In the genomic region with DNA sequence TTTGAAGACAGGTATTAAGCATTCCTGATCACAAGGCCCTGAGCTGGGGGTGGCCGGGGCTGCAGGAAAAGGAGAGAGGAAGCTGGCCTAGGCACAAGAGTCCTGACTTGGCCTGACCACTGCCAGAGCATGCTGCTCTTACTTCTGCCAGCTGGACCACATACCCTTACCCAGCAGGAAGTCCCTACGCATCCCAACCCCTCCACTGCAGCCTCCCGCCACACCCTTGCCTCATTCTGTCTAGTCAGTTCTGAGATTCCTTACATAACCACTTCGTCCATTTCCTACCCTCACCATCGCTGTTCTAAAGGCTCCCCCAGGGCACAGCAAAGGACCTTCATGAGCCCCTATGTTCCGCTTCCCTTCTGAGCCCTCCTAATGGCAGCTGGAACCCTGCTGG, we compare ENCODE assay signal across 24 mouse cellular contexts. TPM values are rescaled to one million over a fixed set of nuclear protein-coding genes. Genes with fewer than 3 reads are reported as not detected.
DNase-seq lines count a peak whose midpoint lies in the region; ATAC-seq lines count a peak whose summit lies in the region.
"Had no signal": no experiment of that assay in that cellular context is flagged by ENCODE, and none has a peak within 500 bp of the region (broad histone marks: within the 10 kb centered on the region; RNA-seq: fewer than 3 reads in every experiment).

No protein-coding gene starts in this region.

- no peaks in the 10 kb centered on the region for H3K36me3 ChIP-seq in embryonic facial prominence, embryonic 13.5 days
- H3K36me3 ChIP-seq in embryonic facial prominence, embryonic 10.5 days (replicated peaks) = no peaks in the 10 kb centered on the region
- H3K36me3 ChIP-seq: forebrain, embryonic 10.5 days; hindbrain, embryonic 15.5 days; intestine, embryonic 15.5 days; limb, embryonic 10.5 days; midbrain, embryonic 12.5 days had no signal

- no peak for DNase-seq in embryonic facial prominence, embryonic 10.5 days (ENCODE audit: low spot score)
- peak; percentile 69 for DNase-seq in cerebellum, adult 9-10 months
- no peak for DNase-seq in embryo, embryonic 11 days
- DNase-seq in heart, postnatal 4 days = no peak
- DNase-seq: gastrocnemius, postnatal 14 days; heart, adult 2 months; kidney, adult 8-10 months; kidney, postnatal 14 days; lung, adult 2 months; lung, postnatal 14 days had no signal

- 68% methylated on average over 6 of the region's 6 CpGs for WGBS in embryonic facial prominence, embryonic 13.5 days
- 66% methylated on average over 6 of the region's 6 CpGs for WGBS in embryonic facial prominence, embryonic 10.5 days

- H3K9me3 ChIP-seq in embryonic facial prominence, embryonic 13.5 days = no peaks in the 10 kb centered on the region
- no peaks in the 10 kb centered on the region for H3K9me3 ChIP-seq in embryonic facial prominence, embryonic 10.5 days
- H3K9me3 ChIP-seq: forebrain, embryonic 10.5 days; hindbrain, embryonic 15.5 days; intestine, embryonic 15.5 days; limb, embryonic 10.5 days; midbrain, embryonic 12.5 days had no signal

- H3K27ac ChIP-seq in embryonic facial prominence, embryonic 13.5 days = no peak overlapping the region
- H3K27ac ChIP-seq in embryonic facial prominence, embryonic 10.5 days (replicated peaks) = no peak overlapping the region
- peak overlapping the region; percentile 90 for H3K27ac ChIP-seq in brown adipose tissue, adult 24 weeks (replicated peaks; ENCODE audit: low read depth, low read length)
- H3K27ac ChIP-seq: forebrain, embryonic 10.5 days; heart, adult 2 months; hindbrain, embryonic 15.5 days; intestine, embryonic 15.5 days; limb, embryonic 10.5 days; midbrain, embryonic 12.5 days; stomach, postnatal 0 days had no signal

- no peaks in the 10 kb centered on the region for H3K27me3 ChIP-seq in embryonic facial prominence, embryonic 13.5 days
- no peaks in the 10 kb centered on the region for H3K27me3 ChIP-seq in embryonic facial prominence, embryonic 10.5 days (replicated peaks; ENCODE audit: low read depth, poor library complexity, severe bottlenecking)
- H3K27me3 ChIP-seq: hindbrain, embryonic 15.5 days; intestine, embryonic 15.5 days; midbrain, embryonic 12.5 days; Patski had no signal

- H3K4me2 ChIP-seq in embryonic facial prominence, embryonic 13.5 days = no peak overlapping the region
- H3K4me2 ChIP-seq: hindbrain, embryonic 15.5 days; intestine, embryonic 15.5 days; liver, embryonic 11.5 days; midbrain, embryonic 12.5 days had no signal

- H3K9ac ChIP-seq in embryonic facial prominence, embryonic 13.5 days = peak overlapping the region; percentile 36; the same call in 1 of the 2 replicates
- H3K9ac ChIP-seq: hindbrain, embryonic 15.5 days; intestine, embryonic 15.5 days; midbrain, embryonic 12.5 days had no signal

- H3K4me3 ChIP-seq in embryonic facial prominence, embryonic 13.5 days = no peak overlapping the region
- H3K4me3 ChIP-seq in embryonic facial prominence, embryonic 10.5 days = no peak overlapping the region
- H3K4me3 ChIP-seq in brown adipose tissue, adult 24 weeks (ENCODE audit: insufficient read depth, low read depth, low read length) = no peak overlapping the region
- H3K4me3 ChIP-seq: forebrain, embryonic 10.5 days; heart, adult 2 months; hindbrain, embryonic 15.5 days; intestine, embryonic 15.5 days; limb, embryonic 10.5 days; midbrain, embryonic 12.5 days had no signal

- H3K4me1 ChIP-seq in embryonic facial prominence, embryonic 13.5 days = peaks cover 21% of the 10 kb centered on the region
- peaks cover 30% of the 10 kb centered on the region for H3K4me1 ChIP-seq in embryonic facial prominence, embryonic 10.5 days
- H3K4me1 ChIP-seq in brown adipose tissue, adult 24 weeks (ENCODE audit: control insufficient read depth, insufficient read depth, insufficient read length, low read length) = peaks cover 43% of the 10 kb centered on the region
- H3K4me1 ChIP-seq: hindbrain, embryonic 15.5 days; intestine, embryonic 15.5 days; midbrain, embryonic 12.5 days had no signal

- ATAC-seq in embryonic facial prominence, embryonic 13.5 days (ENCODE audit: insufficient number of reproducible peaks, insufficient read depth, low FRiP score, low TSS enrichment, low read depth) = no peak
- ATAC-seq in common myeloid progenitor, adult 5-6 weeks (replicated peaks; ENCODE audit: low read depth, poor library complexity, severe bottlenecking) = 0 out of 2 replicates have a peak, but pooled peaks have one; percentile 27
- ATAC-seq: forebrain, embryonic 16.5 days; intestine, embryonic 15.5 days; Patski had no signal

RNA-seq across cellular contexts. Expression of gene Pemt, which starts 12.0 kb away (rescaled TPM):
- polyA plus RNA-seq in embryonic facial prominence, embryonic 13.5 days (2015; fragmentation: Nextera tagmentation; extraction: Ambion mirVana) = 5.2 and 6.5 TPM in 2 replicates
- polyA plus RNA-seq in embryonic facial prominence, embryonic 10.5 days (2016; fragmentation: Nextera tagmentation; extraction: Ambion mirVana) = 7.8 and 8.7 TPM in 2 replicates
- polyA plus RNA-seq in brown adipose tissue, adult 24 weeks (2012; ENCODE audit: insufficient read depth, insufficient read length, missing spikeins) = 8.5 and 29.6 TPM in 2 replicates
- total RNA-seq in common myeloid progenitor, adult 5-6 weeks (2017) = 0.92 and 5.6 TPM in 2 replicates
- total RNA-seq in heart, postnatal 4 days (2021) = 1 to 10 TPM; 2.3 to 2.9 TPM
- total RNA-seq: monocyte, adult 5-6 weeks; neutrophil, adult 5-6 weeks had no signal
